Mouse (Mus musculus) MEL (cell line): ENCODE data around the gene Ap1ar. TPM values are rescaled to one million over a fixed set of nuclear protein-coding genes. Genes with fewer than 3 reads are reported as not detected.

Experiments used
- DNase-seq: peaks from one replicate; pipeline ENCODE4 v3.0.0; 2011; ENCODE audit warnings: low read depth, low spot score
- H3K27ac ChIP-seq: 2 replicates; pipeline ENCODE4 v1.5.1; 2012; ENCODE audit warnings: low read depth, mild to moderate bottlenecking, control low read depth, low read length, moderate library complexity; ENCODE audit not compliant: control insufficient read depth
- H3K27me3 ChIP-seq, 2 experiments: fragments of 150-350 bp in 1 of 2; sonication (generic) in 1 of 2; 2 replicates each; pipeline ENCODE4 v1.6.1; 2012; ENCODE audit warnings: low read length in 2 of 2, mild to moderate bottlenecking in 2 of 2, improper control_type of control experiment in 1 of 2, moderate library complexity in 1 of 2; ENCODE audit not compliant: insufficient read depth in 2 of 2, control insufficient read depth in 1 of 2
- H3K36me3 ChIP-seq, 2 experiments: 2 replicates each; pipeline ENCODE4 v1.6.1; 2012 to 2014; ENCODE audit warnings: low read length in 2 of 2, improper control_type of control experiment in 1 of 2, inconsistent platforms in 1 of 2, mild to moderate bottlenecking in 1 of 2; ENCODE audit not compliant: insufficient read depth in 2 of 2, control insufficient read depth in 1 of 2
- H3K4me1 ChIP-seq, 2 experiments: fragments of 150-350 bp in 1 of 2; sonication (generic) in 1 of 2; 2 replicates each; pipeline ENCODE4 v1.6.1; 2012; ENCODE audit warnings: low read length in 2 of 2, improper control_type of control experiment in 1 of 2, mild to moderate bottlenecking in 1 of 2; ENCODE audit not compliant: insufficient read depth in 2 of 2, control insufficient read depth in 1 of 2
- H3K4me3 ChIP-seq, 2 experiments: fragments of 150-350 bp in 1 of 2; sonication (generic) in 1 of 2; 2 replicates each; pipeline ENCODE4 v1.5.1; 2012; ENCODE audit warnings: low read depth in 2 of 2, low read length in 2 of 2, mild to moderate bottlenecking in 2 of 2, moderate library complexity in 2 of 2, control low read depth in 1 of 2, improper control_type of control experiment in 1 of 2; ENCODE audit not compliant: control insufficient read depth in 1 of 2, insufficient read depth in 1 of 2
- H3K79me2 ChIP-seq: 2 replicates; pipeline ENCODE4 v1.6.1; 2012; ENCODE audit warnings: mild to moderate bottlenecking, low read length, moderate library complexity; ENCODE audit not compliant: control insufficient read depth, poor library complexity, insufficient read depth
- H3K9ac ChIP-seq: 2 replicates; pipeline ENCODE4 v1.6.1; 2012; ENCODE audit warnings: low read depth, mild to moderate bottlenecking, control low read depth, low read length, moderate library complexity; ENCODE audit not compliant: control insufficient read depth, poor library complexity, severe bottlenecking
- H3K9me3 ChIP-seq: fragments of 150-350 bp; sonication (generic); replicated peaks from 2 replicates; pipeline ENCODE4 v1.6.1; 2012; ENCODE audit warnings: mild to moderate bottlenecking, low read length, improper control_type of control experiment, moderate library complexity; ENCODE audit not compliant: insufficient read depth
- CHD1 ChIP-seq: IDR thresholded peaks from 2 replicates; pipeline ENCODE4 v1.6.1; 2012; ENCODE audit warnings: low read depth, mild to moderate bottlenecking, inconsistent platforms, low read length, improper control_type of control experiment
- CHD2 ChIP-seq: IDR thresholded peaks from 2 replicates; pipeline ENCODE4 v1.6.1; 2011; ENCODE audit warnings: low read length, improper control_type of control experiment
- E2F4 ChIP-seq: IDR thresholded peaks from 2 replicates; pipeline ENCODE4 v1.6.1; 2011; ENCODE audit warnings: low read depth, low read length, improper control_type of control experiment, borderline replicate concordance
- ELF1 ChIP-seq: IDR thresholded peaks from 2 replicates; pipeline ENCODE4 v1.6.1; 2014; ENCODE audit warnings: low read depth, mild to moderate bottlenecking, inconsistent platforms, low read length, improper control_type of control experiment, moderate library complexity
- ETS1 ChIP-seq: IDR thresholded peaks from 2 replicates; pipeline ENCODE4 v1.6.1; 2012; ENCODE audit warnings: low read depth, mild to moderate bottlenecking, inconsistent platforms, low read length, improper control_type of control experiment, moderate library complexity
- GABPA ChIP-seq: IDR thresholded peaks from 2 replicates; pipeline ENCODE4 v1.6.1; 2012; ENCODE audit warnings: low read depth, mild to moderate bottlenecking, inconsistent platforms, low read length, improper control_type of control experiment, moderate library complexity
- GATA1 ChIP-seq: IDR thresholded peaks from 2 replicates; pipeline ENCODE4 v1.6.1; 2011; ENCODE audit warnings: low read depth, low read length, improper control_type of control experiment
- HCFC1 ChIP-seq: IDR thresholded peaks from 2 replicates; pipeline ENCODE4 v1.6.1; 2012; ENCODE audit warnings: low read depth, mild to moderate bottlenecking, inconsistent platforms, low read length, improper control_type of control experiment, moderate library complexity
- JUND ChIP-seq: IDR thresholded peaks from 2 replicates; pipeline ENCODE4 v1.6.1; 2011; ENCODE audit warnings: low read depth, mild to moderate bottlenecking, improper control_type of control experiment, low read length
- KAT2A ChIP-seq: conservative IDR thresholded peaks from 2 replicates; pipeline ENCODE4 v1.6.1; 2012; ENCODE audit warnings: low read depth, low read length, improper control_type of control experiment, inconsistent platforms
- MAZ ChIP-seq: IDR thresholded peaks from 2 replicates; pipeline ENCODE4 v1.6.1; 2012; ENCODE audit warnings: low read depth, mild to moderate bottlenecking, inconsistent platforms, low read length, improper control_type of control experiment
- MEF2A ChIP-seq: IDR thresholded peaks from 2 replicates; pipeline ENCODE4 v1.6.1; 2014; ENCODE audit warnings: low read depth, mild to moderate bottlenecking, inconsistent platforms, low read length, improper control_type of control experiment; ENCODE audit not compliant: poor library complexity, insufficient replicate concordance, severe bottlenecking; ENCODE audit errors: extremely low read depth
- MXI1 ChIP-seq: IDR thresholded peaks from 2 replicates; pipeline ENCODE4 v1.6.1; 2011; ENCODE audit warnings: mild to moderate bottlenecking, low read depth, low read length, improper control_type of control experiment
- MYB ChIP-seq: IDR thresholded peaks from 2 replicates; pipeline ENCODE4 v1.6.1; 2011; ENCODE audit warnings: mild to moderate bottlenecking, low read depth, low read length, improper control_type of control experiment
- MYC ChIP-seq: IDR thresholded peaks from 2 replicates; pipeline ENCODE4 v1.6.1; 2011; ENCODE audit warnings: low read depth, mild to moderate bottlenecking, low read length, improper control_type of control experiment, moderate library complexity
- NELFE ChIP-seq: IDR thresholded peaks from 2 replicates; pipeline ENCODE4 v1.6.1; 2011; ENCODE audit warnings: low read depth, low read length, improper control_type of control experiment
- NRF1 ChIP-seq: IDR thresholded peaks from 2 replicates; pipeline ENCODE4 v1.6.1; 2014; ENCODE audit warnings: low read depth, mild to moderate bottlenecking, inconsistent platforms, low read length, improper control_type of control experiment, moderate library complexity; ENCODE audit not compliant: poor library complexity, insufficient read depth, severe bottlenecking
- POLR2AphosphoS5 ChIP-seq: IDR thresholded peaks from 2 replicates; pipeline ENCODE4 v1.6.1; 2012; ENCODE audit warnings: low read depth, borderline replicate concordance, mild to moderate bottlenecking, inconsistent platforms, low read length, moderate library complexity, mixed read lengths
- SIN3A ChIP-seq: IDR thresholded peaks from 2 replicates; pipeline ENCODE4 v1.6.1; 2012; ENCODE audit warnings: low read length, improper control_type of control experiment, inconsistent platforms
- TAL1 ChIP-seq: IDR thresholded peaks from 2 replicates; pipeline ENCODE4 v1.6.1; 2012; ENCODE audit warnings: mild to moderate bottlenecking, inconsistent platforms, low read length, moderate library complexity, mixed read lengths
- TBP ChIP-seq: IDR thresholded peaks from 2 replicates; pipeline ENCODE4 v1.8.0; 2011; ENCODE audit warnings: low read depth, low read length, improper control_type of control experiment
- TCF12 ChIP-seq: IDR thresholded peaks from 2 replicates; pipeline ENCODE4 v1.6.1; 2014; ENCODE audit warnings: low read depth, mild to moderate bottlenecking, inconsistent platforms, low read length, improper control_type of control experiment, moderate library complexity
- UBTF ChIP-seq: IDR thresholded peaks from 2 replicates; pipeline ENCODE4 v1.6.1; 2012; ENCODE audit warnings: low read depth, mild to moderate bottlenecking, inconsistent platforms, low read length, improper control_type of control experiment, moderate library complexity, borderline replicate concordance; ENCODE audit not compliant: insufficient read depth
- USF2 ChIP-seq, 2 experiments: IDR thresholded peaks; 2 replicates each; pipeline ENCODE4 v1.6.1; 2011 to 2012; ENCODE audit warnings: improper control_type of control experiment in 2 of 2, low read length in 2 of 2, borderline replicate concordance in 1 of 2, inconsistent platforms in 1 of 2, low read depth in 1 of 2, mild to moderate bottlenecking in 1 of 2; ENCODE audit not compliant: insufficient read depth in 1 of 2
- ZC3H11A ChIP-seq: IDR thresholded peaks from 2 replicates; pipeline ENCODE4 v1.6.1; 2012; ENCODE audit warnings: low read depth, mild to moderate bottlenecking, inconsistent platforms, low read length, improper control_type of control experiment
- ZKSCAN1 ChIP-seq: IDR thresholded peaks from 2 replicates; pipeline ENCODE4 v1.6.1; 2012; ENCODE audit warnings: low read depth, mild to moderate bottlenecking, inconsistent platforms, low read length, improper control_type of control experiment, moderate library complexity
- ZNF384 ChIP-seq: IDR thresholded peaks from 2 replicates; pipeline ENCODE4 v1.6.1; 2012; ENCODE audit warnings: low read depth, mild to moderate bottlenecking, inconsistent platforms, low read length, improper control_type of control experiment
- polyA plus RNA-seq, 2 experiments: library from polyadenylated mRNA; stranded (reverse) in 1 of 2; unstranded in 1 of 2; fragments of >175 nt in 1 of 2; fragments of >200 nt in 1 of 2; gene quantifications; 2 replicates each; pipeline versions ENCODE4 v1.2.1 to v1.2.4; 2012; ENCODE audit warnings: low replicate concordance in 2 of 2, low read depth in 1 of 2; ENCODE audit not compliant: insufficient read length in 2 of 2, insufficient read depth in 1 of 2, missing spikeins in 1 of 2
- total RNA-seq: library from RNA; depleted of rRNA; stranded (reverse); fragments of 300-350 nt; gene quantifications from 2 replicates; pipeline ENCODE4 v1.2.3, GENCODE M21; 2012

Gene Ap1ar
- total and polyA plus RNA-seq, 3 experiments: 65.0 to 107 TPM; not detected in 1

DNA sequence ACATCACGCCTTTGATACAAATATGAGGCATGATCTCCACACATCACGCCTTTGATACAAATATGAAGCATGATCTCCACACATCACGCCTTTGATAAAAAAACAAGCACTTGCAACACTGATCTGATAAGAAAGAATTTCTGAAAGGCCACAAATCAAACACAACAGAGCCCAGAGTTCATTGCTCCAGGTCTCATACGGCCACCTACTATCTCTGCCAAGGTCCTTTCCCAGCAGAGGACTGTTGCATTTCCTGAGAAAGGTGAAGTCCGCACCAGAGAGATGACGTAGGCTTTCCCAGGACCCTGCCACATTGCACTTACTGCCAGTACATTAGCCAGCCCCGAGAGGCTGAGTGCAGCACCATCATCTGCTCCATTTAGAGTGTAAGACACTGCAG is 28.2 kb downstream of the Ap1ar start:
- DNase-seq: no peak
- H3K9ac ChIP-seq: no peak overlapping the region
- no peaks in the 10 kb centered on the region for H3K79me2 ChIP-seq
- peaks cover 0 to 15% of the 10 kb centered on the region in 2 experiments; a peak in 3 of 4 replicates for H3K36me3 ChIP-seq
- no peak overlapping the region for H3K4me3 ChIP-seq
- no peaks in the 10 kb centered on the region for H3K27me3 ChIP-seq
- no peaks in the 10 kb centered on the region for H3K9me3 ChIP-seq
- H3K4me1 ChIP-seq: no peaks in the 10 kb centered on the region
- no peak overlapping the region for H3K27ac ChIP-seq
- TF ChIP-seq JUND (no peak), TAL1 (no peak), NELFE (no peak), MXI1 (no peak), GATA1 (no peak), TBP (no peak), KAT2A (no peak), NRF1 (no peak), ELF1 (no peak), ZKSCAN1 (no peak), CHD2 (no peak), ZNF384 (no peak), MYB (no peak), CHD1 (no peak), MAZ (no peak)

DNA sequence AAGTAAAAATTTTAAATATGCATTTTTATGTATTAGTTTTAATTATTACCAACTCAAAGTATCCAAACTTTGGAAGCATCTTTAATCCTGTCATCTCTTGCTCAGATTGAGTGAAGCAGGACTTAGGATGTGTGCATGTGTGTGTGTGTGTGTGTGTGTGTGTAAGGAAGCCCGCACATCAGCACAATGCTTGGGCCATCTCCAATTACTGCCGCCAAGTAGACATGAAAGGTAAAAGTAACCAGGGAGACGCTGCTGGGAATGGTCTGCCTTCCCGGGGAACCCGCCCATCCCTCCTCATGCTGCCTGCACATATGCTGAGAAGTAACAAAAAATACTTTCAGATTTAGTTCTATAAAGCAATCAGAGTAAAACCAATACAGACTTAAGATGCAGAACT is 29.5 kb downstream of the Ap1ar start:
- H3K27ac ChIP-seq: no peak overlapping the region
- H3K9ac ChIP-seq: no peak overlapping the region
- no peak for DNase-seq
- no peaks in the 10 kb centered on the region for H3K79me2 ChIP-seq
- H3K4me3 ChIP-seq: no peak overlapping the region
- peaks cover 0 to 13% of the 10 kb centered on the region in 2 experiments; a peak in 3 of 4 replicates for H3K36me3 ChIP-seq
- H3K4me1 ChIP-seq: no peaks in the 10 kb centered on the region
- TF ChIP-seq UBTF (no peak), NELFE (no peak), TCF12 (no peak), SIN3A (no peak), JUND (no peak), ZC3H11A (no peak), MAZ (no peak), E2F4 (no peak), HCFC1 (no peak), ETS1 (no peak), POLR2AphosphoS5 (no peak), GABPA (no peak), ZKSCAN1 (no peak), USF2 (IDR thresholded peaks at IDR 0.05; ENCODE audit: borderline replicate concordance in 1 of 2, insufficient read depth in 1 of 2, low read depth in 1 of 2, low read length in 2 of 2) (no peak), MYC (no peak), KAT2A (no peak), MEF2A (no peak)
- TF ChIP-seq, all 39 proteins: peak for 0
- Histone ChIP-seq H3K27me3 (no peaks in the 10 kb centered on the region), H3K9me3 (no peaks in the 10 kb centered on the region)
